In genomic region chr9:54286331-54286987, GRCm38 (mm10) we compare ENCODE assay signal across 9 mouse cellular contexts. TPM values are rescaled to one million over a fixed set of nuclear protein-coding genes. Genes with fewer than 3 reads are reported as not detected.
A peak's percentile ranks its signal among the peaks of the same experiment; 100 is the strongest.
DNase-seq lines count a peak whose midpoint lies in the region; ATAC-seq and TF ChIP-seq lines count a peak whose summit lies in the region.
"Had no signal": no experiment of that assay in that cellular context is flagged by ENCODE, and none has a peak within 500 bp of the region (broad histone marks: within the 10 kb centered on the region; RNA-seq: fewer than 3 reads in every experiment).

Gene Gldn (plus strand): TSS chr9:54286486.

- H3K27ac ChIP-seq in heart, embryonic 14.5 days (replicated peaks in 1 of 2; ENCODE audit: control insufficient read depth in 1 of 2, insufficient read depth in 1 of 2, low read depth in 2 of 2, low read length in 2 of 2), result no peak within 1 kb of the TSS
- no peak within 1 kb of the TSS for H3K27ac ChIP-seq in embryonic facial prominence, embryonic 14.5 days (replicated peaks; ENCODE audit: low read depth, low read length)
- H3K27ac ChIP-seq in intestine, postnatal 0 days (ENCODE audit: low read depth, low read length), result no peak within 1 kb of the TSS
- no peak within 1 kb of the TSS for H3K27ac ChIP-seq in neural tube, embryonic 11.5 days (ENCODE audit: low read depth, low read length)

- H3K4me1 ChIP-seq in heart, embryonic 14.5 days (ENCODE audit: control insufficient read depth in 2 of 2, insufficient read depth in 2 of 2, low read length in 2 of 2), result no peaks in the 10 kb centered on the region
- no peaks in the 10 kb centered on the region; the same call in 1 of the 2 replicates for H3K4me1 ChIP-seq in embryonic facial prominence, embryonic 14.5 days (ENCODE audit: control insufficient read depth, insufficient read depth, low read length)
- H3K4me1 ChIP-seq in intestine, postnatal 0 days (replicated peaks; ENCODE audit: control insufficient read depth, insufficient read depth, low read length), result no peaks in the 10 kb centered on the region
- 0 out of 2 replicates have a peak, but pooled peaks cover 3% of the 10 kb centered on the region for H3K4me1 ChIP-seq in neural tube, embryonic 11.5 days (ENCODE audit: control insufficient read depth, insufficient read depth, low read length)

- no peak within 1 kb of the TSS for H3K9ac ChIP-seq in heart, embryonic 14.5 days (ENCODE audit: low read length)
- H3K9ac ChIP-seq in embryonic facial prominence, embryonic 14.5 days (ENCODE audit: low read depth, low read length), result peak within 1 kb of the TSS; percentile 39; the same call in 1 of the 2 replicates
- H3K9ac ChIP-seq in intestine, postnatal 0 days (ENCODE audit: low read depth, low read length), result no peak within 1 kb of the TSS
- peak within 1 kb of the TSS; percentile 56 for H3K9ac ChIP-seq in neural tube, embryonic 11.5 days (ENCODE audit: low read length)

- 3% methylated on average over 61 of the region's 61 CpGs for WGBS in heart, embryonic 14.5 days
- WGBS in embryonic facial prominence, embryonic 14.5 days, result 4% methylated on average over 21 of the region's 61 CpGs
- WGBS in intestine, postnatal 0 days, result 3% methylated on average over 61 of the region's 61 CpGs
- 1% methylated on average over 61 of the region's 61 CpGs for WGBS in neural tube, embryonic 11.5 days

- H3K9me3 ChIP-seq in heart, embryonic 14.5 days (ENCODE audit: control insufficient read depth, low read length), result no peaks in the 10 kb centered on the region
- no peaks in the 10 kb centered on the region for H3K9me3 ChIP-seq in embryonic facial prominence, embryonic 14.5 days (ENCODE audit: control insufficient read depth, low read length)
- no peaks in the 10 kb centered on the region for H3K9me3 ChIP-seq in intestine, postnatal 0 days (ENCODE audit: control insufficient read depth)
- no peaks in the 10 kb centered on the region for H3K9me3 ChIP-seq in neural tube, embryonic 11.5 days (ENCODE audit: control insufficient read depth, low read length)

- no peak for DNase-seq in heart, adult 9 months (ENCODE audit: low spot score in 2 of 2)
- peak; percentile 43 for DNase-seq in R1 (ENCODE audit: low read depth, low spot score)
- no peak for DNase-seq in embryonic facial prominence, embryonic 14.5 days (ENCODE audit: low spot score)
- DNase-seq in neural tube, embryonic 11.5 days (ENCODE audit: low spot score), result peak; percentile 55
- no peak for DNase-seq in spleen, postnatal 4 days (ENCODE audit: low spot score in 2 of 2)
- DNase-seq in cerebellum, adult 18-20 months, result no peak

- TF ChIP-seq CTCF in intestine, postnatal 0 days (IDR thresholded peaks at IDR 0.05; ENCODE audit: low read depth), result no peak

- ATAC-seq in heart, embryonic 14.5 days (ENCODE audit: insufficient number of reproducible peaks, insufficient read depth, low FRiP score, low read depth), result no peak
- ATAC-seq in embryonic facial prominence, embryonic 14.5 days (ENCODE audit: low read depth), result peak; percentile 50; the same call in 1 of the 2 replicates
- no peak for ATAC-seq in intestine, postnatal 0 days
- ATAC-seq in neural tube, embryonic 11.5 days (ENCODE audit: insufficient read depth, low FRiP score, low TSS enrichment), result peak; percentile 60; the same call in 1 of the 2 replicates

- no peaks in the 10 kb centered on the region for H3K36me3 ChIP-seq in heart, embryonic 14.5 days (ENCODE audit: control insufficient read depth, insufficient read depth, low read length)
- H3K36me3 ChIP-seq in embryonic facial prominence, embryonic 14.5 days (ENCODE audit: control insufficient read depth, insufficient read depth, low read length), result no peaks in the 10 kb centered on the region
- no peaks in the 10 kb centered on the region for H3K36me3 ChIP-seq in intestine, postnatal 0 days (ENCODE audit: control insufficient read depth, insufficient read depth)
- no peaks in the 10 kb centered on the region for H3K36me3 ChIP-seq in neural tube, embryonic 11.5 days (ENCODE audit: control insufficient read depth, insufficient read depth, low read length)

- H3K4me3 ChIP-seq in heart, embryonic 14.5 days (ENCODE audit: control insufficient read depth in 1 of 2, insufficient read depth in 1 of 2, low read depth in 1 of 2, low read length in 2 of 2), result peak within 1 kb of the TSS; percentile 14 to 24; a peak in 3 of 4 replicates
- H3K4me3 ChIP-seq in embryonic facial prominence, embryonic 14.5 days (ENCODE audit: low read depth, low read length), result peak within 1 kb of the TSS; percentile 36
- H3K4me3 ChIP-seq in intestine, postnatal 0 days (ENCODE audit: low read depth, low read length), result no peak within 1 kb of the TSS
- peak within 1 kb of the TSS; percentile 39 for H3K4me3 ChIP-seq in neural tube, embryonic 11.5 days (ENCODE audit: low read depth, low read length)

- peaks cover 32% of the 10 kb centered on the region for H3K27me3 ChIP-seq in heart, embryonic 14.5 days (ENCODE audit: control insufficient read depth, insufficient read depth, low read length)
- peaks cover 17% of the 10 kb centered on the region for H3K27me3 ChIP-seq in embryonic facial prominence, embryonic 14.5 days (replicated peaks; ENCODE audit: control insufficient read depth, insufficient read depth, low read length)
- H3K27me3 ChIP-seq in intestine, postnatal 0 days (replicated peaks; ENCODE audit: control insufficient read depth, insufficient read depth, low read length), result peaks cover 11% of the 10 kb centered on the region
- H3K27me3 ChIP-seq in neural tube, embryonic 11.5 days (ENCODE audit: control insufficient read depth, insufficient read depth, low read length), result peaks cover 10% of the 10 kb centered on the region; the same call in 1 of the 2 replicates

- H3K4me2 ChIP-seq in heart, embryonic 14.5 days (ENCODE audit: low read length), result peak within 1 kb of the TSS; percentile 57
- peak within 1 kb of the TSS; percentile 74 for H3K4me2 ChIP-seq in embryonic facial prominence, embryonic 14.5 days (ENCODE audit: low read depth, low read length)
- peak within 1 kb of the TSS; percentile 47 for H3K4me2 ChIP-seq in intestine, postnatal 0 days (replicated peaks; ENCODE audit: low read depth)
- peak within 1 kb of the TSS; percentile 93 for H3K4me2 ChIP-seq in neural tube, embryonic 11.5 days (ENCODE audit: low read depth)

RNA-seq across cellular contexts. Expression of gene Gldn, which starts in this region (rescaled TPM):
- polyA plus RNA-seq in heart, embryonic 14.5 days (2014; fragmentation: Nextera tagmentation; extraction: Ambion mirVana), result not detected in 2 replicates
- polyA plus RNA-seq in embryonic facial prominence, embryonic 14.5 days (2014; fragmentation: Nextera tagmentation; extraction: Ambion mirVana), result 0.59 and 0.72 TPM in 2 replicates
- not detected in 2 replicates for polyA plus RNA-seq in intestine, postnatal 0 days (2015; fragmentation: Nextera tagmentation; extraction: Ambion mirVana)
- polyA plus RNA-seq in neural tube, embryonic 11.5 days (2014; fragmentation: Nextera tagmentation; extraction: Ambion mirVana), result 0.12 and 0.16 TPM in 2 replicates
- polyA plus RNA-seq: small intestine, adult 2 months had no signal

Comparison
In these comparisons a context has a peak if more than half of its experiments do, and no peak if none do; other contexts are left out.
1. Peak in ATAC-seq, H3K4me3 ChIP-seq, H3K9ac ChIP-seq and H3K4me2 ChIP-seq in embryonic facial prominence, embryonic 14.5 days; RNA of the gene not detected or under 1 TPM.
2. Peak in DNase-seq, ATAC-seq, H3K4me3 ChIP-seq, H3K9ac ChIP-seq and H3K4me2 ChIP-seq in neural tube, embryonic 11.5 days; RNA of the gene not detected or under 1 TPM.